Mouse (Mus musculus) embryo, embryonic 10 days (tissue): Measurements from ENCODE around the gene Ddx58.
A peak's percentile ranks its signal among the peaks of the same experiment; 100 is the strongest.

ENCODE experiments used
- DNase-seq: peaks from one replicate; pipeline ENCODE4 v3.0.0-alpha.2; 2015; ENCODE audit warnings: low spot score

Ddx58 gene

GRCm38 (mm10) chr4:40234256-40234655 lies 5.4 kb downstream of the Ddx58 start:
- no peak for DNase-seq

GRCm38 (mm10) chr4:40233062-40233664 lies 6.5 kb downstream of the Ddx58 start:
- DNase-seq = no peak

- no peak for DNase-seq
These were observed 9.9 kb downstream of the Ddx58 start for GRCm38 (mm10) chr4:40229723-40230122.

GRCm38 (mm10) chr4:40227886-40228285 lies 11.7 kb downstream of the Ddx58 start:
- no peak for DNase-seq

- no peak for DNase-seq
These were observed 12.5 kb downstream of the Ddx58 start for GRCm38 (mm10) chr4:40227131-40227530.

- DNase-seq = no peak
These were observed 13.5 kb downstream of the Ddx58 start for GRCm38 (mm10) chr4:40226095-40226494.

GRCm38 (mm10) chr4:40221876-40222585 lies 17.6 kb downstream of the Ddx58 start:
- DNase-seq = no peak

- DNase-seq = no peak
These were observed 18.4 kb downstream of the Ddx58 start for GRCm38 (mm10) chr4:40221004-40221760.

GRCm38 (mm10) chr4:40220437-40220836 lies 19.2 kb downstream of the Ddx58 start:
- peak; percentile 52 for DNase-seq

- DNase-seq = peak; percentile 55
These were observed 21.2 kb downstream of the Ddx58 start for GRCm38 (mm10) chr4:40218382-40218781.

- DNase-seq = no peak
These were observed 21.7 kb downstream of the Ddx58 start for GRCm38 (mm10) chr4:40217910-40218309.

- no peak for DNase-seq
These were observed 27.5 kb downstream of the Ddx58 start for GRCm38 (mm10) chr4:40212177-40212576.

- DNase-seq = no peak
These were observed 31.9 kb downstream of the Ddx58 start for GRCm38 (mm10) chr4:40207701-40208100.

GRCm38 (mm10) chr4:40205231-40205903 lies 34.3 kb downstream of the Ddx58 start:
- no peak for DNase-seq

- DNase-seq = no peak
These were observed 35.3 kb downstream of the Ddx58 start for GRCm38 (mm10) chr4:40204374-40204773.

- no peak for DNase-seq
These were observed 37.4 kb downstream of the Ddx58 start for GRCm38 (mm10) chr4:40202205-40202604.

GRCm38 (mm10) chr4:40195336-40195735 lies 44.3 kb downstream of the Ddx58 start:
- DNase-seq = no peak

- no peak for DNase-seq
These were observed 46.2 kb downstream of the Ddx58 start for GRCm38 (mm10) chr4:40193461-40193860.

- DNase-seq = no peak
These were observed 47.4 kb downstream of the Ddx58 start for GRCm38 (mm10) chr4:40192246-40192645.

GRCm38 (mm10) chr4:40187956-40188355 lies 51.7 kb downstream of the Ddx58 start:
- no peak for DNase-seq

- no peak for DNase-seq
These were observed 55.2 kb downstream of the Ddx58 start for GRCm38 (mm10) chr4:40184470-40184869.

- DNase-seq = no peak
These were observed 55.8 kb downstream of the Ddx58 start for GRCm38 (mm10) chr4:40183781-40184180.
